Mouse (Mus musculus) ES-Bruce4 (cell line): ENCODE results near the gene Kdm4c.

Source experiments
- CTCF ChIP-seq: IDR thresholded peaks from one replicate; pipeline ENCODE4 v1.8.1; 2011; ENCODE audit warnings: low read depth, low read length
- EP300 ChIP-seq: IDR thresholded peaks from 2 replicates; pipeline ENCODE4 v1.6.1; 2011; ENCODE audit warnings: low read depth, low read length; ENCODE audit not compliant: insufficient read depth

DNA sequence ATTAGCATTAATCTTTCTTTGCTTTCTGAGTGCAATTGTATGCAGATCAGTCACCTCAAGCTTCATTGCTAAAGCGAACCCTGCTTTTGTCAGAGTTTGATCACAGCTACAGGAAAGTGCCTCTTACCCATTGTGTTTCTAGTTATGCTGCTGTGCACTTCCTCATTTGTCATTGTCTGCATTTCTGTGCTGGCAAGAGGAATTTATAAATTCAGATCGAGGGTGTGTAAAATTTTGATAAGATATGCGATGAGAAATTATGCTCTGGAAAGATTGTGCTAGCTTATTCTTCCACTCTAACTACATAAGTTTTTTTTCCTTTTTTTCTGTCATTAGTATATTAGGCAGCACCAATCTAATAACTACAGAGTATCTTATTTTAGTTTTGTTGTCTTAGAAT is 37.9 kb downstream of the Kdm4c start:
- TF ChIP-seq EP300 (no peak), CTCF (no peak)
